Mouse (Mus musculus) kidney, adult 2 months (tissue): Measurements from ENCODE around the gene Capza1.

ENCODE experiments used
- CTCF ChIP-seq: fragments of 200-500 bp; conservative IDR thresholded peaks from 2 replicates; pipeline ENCODE4 v1.5.1; 2011; ENCODE audit warnings: low read depth, mild to moderate bottlenecking, control low read depth, low read length, moderate library complexity, mixed read lengths; ENCODE audit not compliant: insufficient read depth, insufficient read length
- POLR2A ChIP-seq: fragments of 200-500 bp; IDR thresholded peaks from one replicate; pipeline ENCODE4 v1.6.1; 2011; ENCODE audit warnings: low read depth, low read length, control low read depth

DNA sequence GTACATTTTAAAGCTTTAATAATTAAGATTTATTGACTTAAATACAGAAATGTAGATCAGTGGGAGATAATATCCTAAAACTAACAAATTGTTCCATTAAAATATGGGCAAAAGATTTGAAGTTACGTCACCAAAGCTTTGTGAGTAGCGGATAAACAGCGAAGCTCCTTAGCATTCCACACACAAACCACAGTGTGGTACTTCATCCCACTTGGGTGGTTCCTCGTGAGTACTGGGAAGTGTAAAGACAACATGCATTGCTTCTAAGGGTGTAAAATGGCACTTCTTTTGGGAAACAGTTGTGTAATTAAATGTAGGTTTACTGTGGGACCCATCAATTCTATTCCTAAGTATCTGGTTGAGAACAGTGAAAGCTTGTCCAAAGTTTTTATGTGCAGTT is 36.8 kb upstream of the Capza1 start:
- TF ChIP-seq CTCF (no peak), POLR2A (no peak)
